Mouse (Mus musculus): Measurements from ENCODE around the gene Cln5.

The Cln5 gene

GRCm38 (mm10) chr14:103125756-103126155, 55.7 kb downstream of the Cln5 start:
- no peak for DNase-seq

All from cerebellum, adult 11 months (tissue).